Mouse (Mus musculus): ENCODE measurements at regions not wholly inside any gene's neighbourhood (a gene's known extent, or its start where the extent isn't known, plus 50 kb on each side); places are given as distances from the start of the nearest gene placed in this dataset.

GRCm38 (mm10) chr16:5431689-5432088 lies 175.9 kb upstream of the Eef2kmt start:
- Histone ChIP-seq H3K27ac (ENCODE audit: insufficient read depth, low read length) (no peak overlapping the region), H3K27me3 (ENCODE audit: control insufficient read depth, insufficient read depth, low read length) (no peaks in the 10 kb centered on the region), H3K4me3 (ENCODE audit: extremely low read depth, insufficient read depth, insufficient read length) (no peak overlapping the region), H3K4me1 (ENCODE audit: control insufficient read depth, insufficient read depth, insufficient read length) (peaks cover 5% of the 10 kb centered on the region; the same call in 1 of the 2 replicates), H3K36me3 (ENCODE audit: control insufficient read depth, insufficient read depth, low read length) (no peaks in the 10 kb centered on the region)
- WGBS, result 20% methylated on average over 5 of the region's 5 CpGs
- TF ChIP-seq POLR2A (IDR thresholded peaks at IDR 0.05; ENCODE audit: low read depth, low read length) (no peak), CTCF (IDR thresholded peaks at IDR 0.05; ENCODE audit: extremely low read depth, insufficient read depth, insufficient read length, insufficient replicate concordance) (no peak)
- no peak for DNase-seq (ENCODE audit: low read depth in 1 of 2, low spot score in 2 of 2)

GRCm38 (mm10) chr16:5431111-5431510 lies 175.3 kb upstream of the Eef2kmt start:
- H3K27ac ChIP-seq (ENCODE audit: insufficient read depth, low read length), result no peak overlapping the region
- no peak for DNase-seq (ENCODE audit: low read depth in 1 of 2, low spot score in 2 of 2)
- 80% methylated on average over 3 of the region's 3 CpGs for WGBS

DNA sequence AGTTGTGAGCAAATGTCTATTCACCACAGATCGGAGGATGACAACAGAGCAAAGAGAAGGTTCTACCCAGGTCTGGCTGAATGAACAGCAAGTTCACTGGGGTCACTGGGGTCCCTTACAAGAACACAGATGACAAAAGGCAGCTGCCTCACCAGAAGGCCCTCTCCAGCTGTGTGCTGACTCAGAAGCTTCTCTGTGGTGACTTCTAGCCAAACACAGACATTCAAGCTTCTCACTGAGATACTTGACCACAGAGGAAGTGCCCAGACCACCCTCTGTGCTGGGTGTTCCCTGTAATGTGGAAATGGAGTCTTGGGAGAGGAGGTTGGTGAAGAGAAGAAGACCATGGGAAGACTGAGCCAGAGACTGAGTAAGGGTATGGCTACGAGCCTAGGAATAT lies 173.7 kb upstream of the Eef2kmt start:
- no peak for DNase-seq (ENCODE audit: low read depth in 1 of 2, low spot score in 2 of 2)

More at GRCm38 (mm10) chr16:5431111-5431510, 175.3 kb upstream of the Eef2kmt start:
- no peaks in the 10 kb centered on the region for H3K27me3 ChIP-seq (ENCODE audit: control insufficient read depth, insufficient read depth, low read length)
- H3K4me1 ChIP-seq (ENCODE audit: control insufficient read depth, insufficient read depth, insufficient read length), result peaks cover 5% of the 10 kb centered on the region; the same call in 1 of the 2 replicates
- TF ChIP-seq CTCF (IDR thresholded peaks at IDR 0.05; ENCODE audit: extremely low read depth, insufficient read depth, insufficient read length, insufficient replicate concordance) (no peak), POLR2A (IDR thresholded peaks at IDR 0.05; ENCODE audit: low read depth, low read length) (no peak)
- no peaks in the 10 kb centered on the region for H3K36me3 ChIP-seq (ENCODE audit: control insufficient read depth, insufficient read depth, low read length)
- no peak overlapping the region for H3K4me3 ChIP-seq (ENCODE audit: extremely low read depth, insufficient read depth, insufficient read length)

GRCm38 (mm10) chr16:5425908-5426307 lies 170.1 kb upstream of the Eef2kmt start:
- WGBS, result 50% methylated on average over 2 of the region's 2 CpGs
- DNase-seq (ENCODE audit: low read depth in 1 of 2, low spot score in 2 of 2), result no peak

More for the DNA sequence above, 173.7 kb upstream of the Eef2kmt start:
- no peaks in the 10 kb centered on the region for H3K27me3 ChIP-seq (ENCODE audit: control insufficient read depth, insufficient read depth, low read length)
- no peak overlapping the region for H3K4me3 ChIP-seq (ENCODE audit: extremely low read depth, insufficient read depth, insufficient read length)
- peaks cover 5% of the 10 kb centered on the region; the same call in 1 of the 2 replicates for H3K4me1 ChIP-seq (ENCODE audit: control insufficient read depth, insufficient read depth, insufficient read length)
- 39% methylated on average over 2 of the region's 2 CpGs for WGBS
- H3K36me3 ChIP-seq (ENCODE audit: control insufficient read depth, insufficient read depth, low read length), result no peaks in the 10 kb centered on the region
- no peak overlapping the region for H3K27ac ChIP-seq (ENCODE audit: insufficient read depth, low read length)
- TF ChIP-seq POLR2A (IDR thresholded peaks at IDR 0.05; ENCODE audit: low read depth, low read length) (no peak), CTCF (IDR thresholded peaks at IDR 0.05; ENCODE audit: extremely low read depth, insufficient read depth, insufficient read length, insufficient replicate concordance) (no peak)

GRCm38 (mm10) chr16:5422041-5422440 lies 166.3 kb upstream of the Eef2kmt start:
- Histone ChIP-seq H3K4me1 (ENCODE audit: control insufficient read depth, insufficient read depth, insufficient read length) (no peaks in the 10 kb centered on the region), H3K27me3 (ENCODE audit: control insufficient read depth, insufficient read depth, low read length) (no peaks in the 10 kb centered on the region), H3K27ac (ENCODE audit: insufficient read depth, low read length) (no peak overlapping the region), H3K4me3 (ENCODE audit: extremely low read depth, insufficient read depth, insufficient read length) (no peak overlapping the region), H3K36me3 (ENCODE audit: control insufficient read depth, insufficient read depth, low read length) (no peaks in the 10 kb centered on the region)
- no peak for TF ChIP-seq POLR2A (IDR thresholded peaks at IDR 0.05; ENCODE audit: low read depth, low read length)
- TF ChIP-seq CTCF (IDR thresholded peaks at IDR 0.05; ENCODE audit: extremely low read depth, insufficient read depth, insufficient read length, insufficient replicate concordance), result no peak
- DNase-seq (ENCODE audit: low read depth in 1 of 2, low spot score in 2 of 2), result no peak
- WGBS, result 92% methylated on average over 6 of the region's 6 CpGs

More at GRCm38 (mm10) chr16:5425908-5426307, 170.1 kb upstream of the Eef2kmt start:
- Histone ChIP-seq H3K27ac (ENCODE audit: insufficient read depth, low read length) (no peak overlapping the region), H3K4me3 (ENCODE audit: extremely low read depth, insufficient read depth, insufficient read length) (no peak overlapping the region), H3K27me3 (ENCODE audit: control insufficient read depth, insufficient read depth, low read length) (no peaks in the 10 kb centered on the region), H3K36me3 (ENCODE audit: control insufficient read depth, insufficient read depth, low read length) (no peaks in the 10 kb centered on the region), H3K4me1 (ENCODE audit: control insufficient read depth, insufficient read depth, insufficient read length) (no peaks in the 10 kb centered on the region)
- TF ChIP-seq CTCF (IDR thresholded peaks at IDR 0.05; ENCODE audit: extremely low read depth, insufficient read depth, insufficient read length, insufficient replicate concordance) (no peak), POLR2A (IDR thresholded peaks at IDR 0.05; ENCODE audit: low read depth, low read length) (no peak)

DNA sequence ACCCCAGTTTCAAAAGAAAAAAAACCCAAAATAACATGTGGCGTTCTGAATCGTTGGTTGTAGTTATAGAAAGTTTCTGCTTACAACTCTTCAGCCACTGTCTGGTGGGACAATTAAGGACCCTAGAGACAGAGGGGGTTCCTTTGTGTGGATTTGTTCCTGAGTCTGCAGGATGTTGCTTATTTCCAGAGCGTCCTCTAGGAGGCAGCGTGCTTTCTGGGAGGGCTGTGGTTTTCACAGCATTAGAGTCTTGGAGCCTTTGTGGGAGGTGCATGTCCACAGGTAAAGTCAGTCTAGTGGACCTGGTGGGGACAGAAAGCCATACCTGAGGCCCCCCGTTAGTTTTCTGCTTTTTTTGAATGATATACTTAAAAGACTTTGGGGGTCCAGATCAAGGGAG lies 165.8 kb upstream of the Eef2kmt start:
- no peak for TF ChIP-seq POLR2A (IDR thresholded peaks at IDR 0.05; ENCODE audit: low read depth, low read length)
- TF ChIP-seq CTCF (IDR thresholded peaks at IDR 0.05; ENCODE audit: extremely low read depth, insufficient read depth, insufficient read length, insufficient replicate concordance), result no peak
- Histone ChIP-seq H3K36me3 (ENCODE audit: control insufficient read depth, insufficient read depth, low read length) (no peaks in the 10 kb centered on the region), H3K4me1 (ENCODE audit: control insufficient read depth, insufficient read depth, insufficient read length) (no peaks in the 10 kb centered on the region), H3K4me3 (ENCODE audit: extremely low read depth, insufficient read depth, insufficient read length) (no peak overlapping the region), H3K27me3 (ENCODE audit: control insufficient read depth, insufficient read depth, low read length) (no peaks in the 10 kb centered on the region), H3K27ac (ENCODE audit: insufficient read depth, low read length) (no peak overlapping the region)
- no peak for DNase-seq (ENCODE audit: low read depth in 1 of 2, low spot score in 2 of 2)
- 83% methylated on average over 5 of the region's 5 CpGs for WGBS

GRCm38 (mm10) chr16:5419467-5419866 lies 163.7 kb upstream of the Eef2kmt start:
- TF ChIP-seq CTCF (IDR thresholded peaks at IDR 0.05; ENCODE audit: extremely low read depth, insufficient read depth, insufficient read length, insufficient replicate concordance) (no peak), POLR2A (IDR thresholded peaks at IDR 0.05; ENCODE audit: low read depth, low read length) (no peak)
- no peaks in the 10 kb centered on the region for H3K27me3 ChIP-seq (ENCODE audit: control insufficient read depth, insufficient read depth, low read length)
- no peak overlapping the region for H3K4me3 ChIP-seq (ENCODE audit: extremely low read depth, insufficient read depth, insufficient read length)
- DNase-seq (ENCODE audit: low read depth in 1 of 2, low spot score in 2 of 2), result no peak
- no peak overlapping the region for H3K27ac ChIP-seq (ENCODE audit: insufficient read depth, low read length)
- no peaks in the 10 kb centered on the region for H3K36me3 ChIP-seq (ENCODE audit: control insufficient read depth, insufficient read depth, low read length)
- WGBS, result 77% methylated on average over 3 of the region's 3 CpGs
- H3K4me1 ChIP-seq (ENCODE audit: control insufficient read depth, insufficient read depth, insufficient read length), result no peaks in the 10 kb centered on the region

Data from spleen, adult 2 months (tissue).